Mouse (Mus musculus): ENCODE results near the gene Akna. TPM values are rescaled to one million over a fixed set of nuclear protein-coding genes. Genes with fewer than 3 reads are reported as not detected.

The Akna gene
- polyA plus RNA-seq (2017; shearing (Covaris generic)), result 423 TPM

DNA sequence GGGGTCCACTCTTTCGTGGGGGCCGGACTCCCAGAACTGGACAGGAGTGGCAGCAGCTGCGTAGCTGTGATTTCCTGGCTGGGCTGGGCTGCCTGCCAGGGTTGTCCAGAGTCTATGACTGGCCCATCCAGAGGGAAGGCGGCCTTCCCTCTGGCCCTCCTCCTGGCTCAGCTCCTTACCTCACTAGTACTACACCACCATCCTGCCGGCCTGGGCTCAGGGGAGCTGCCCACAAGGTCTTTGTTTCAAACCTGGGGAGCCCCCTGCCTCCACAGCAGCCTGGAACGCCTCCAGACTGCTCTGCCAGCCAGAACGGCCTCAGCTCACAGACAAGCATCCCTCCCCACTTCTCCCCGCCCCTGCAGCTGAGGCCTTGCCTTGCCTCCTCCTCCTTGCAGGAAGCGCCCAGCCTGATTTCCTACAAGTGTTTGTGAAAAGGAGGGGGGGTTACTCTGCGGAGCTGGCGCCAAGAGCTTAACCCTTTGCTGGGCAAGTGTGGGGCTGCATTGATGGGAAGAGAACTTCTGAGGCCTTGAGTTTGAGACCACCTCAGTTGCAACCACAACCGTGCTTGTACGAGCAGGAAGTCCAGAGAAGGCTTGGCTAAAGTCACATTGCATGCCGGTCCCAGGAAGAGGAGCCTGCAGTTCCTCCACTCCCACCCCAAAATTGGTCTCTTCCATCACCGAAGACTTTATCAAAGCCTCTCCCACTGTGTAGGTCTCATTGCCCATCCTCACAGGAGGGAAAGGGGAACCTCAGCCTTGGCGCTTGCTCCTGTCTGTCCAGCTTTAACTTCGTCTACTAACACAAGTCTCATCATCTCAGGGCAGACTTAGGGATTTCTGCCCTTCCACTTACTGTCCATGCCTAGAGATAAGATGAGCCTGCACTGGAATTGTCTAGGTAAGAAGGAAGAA lies at the start of gene Akna:
Gene Akna, minus strand, starts transcription at position 315 of the 920 bp plus-strand sequence.

DNA sequence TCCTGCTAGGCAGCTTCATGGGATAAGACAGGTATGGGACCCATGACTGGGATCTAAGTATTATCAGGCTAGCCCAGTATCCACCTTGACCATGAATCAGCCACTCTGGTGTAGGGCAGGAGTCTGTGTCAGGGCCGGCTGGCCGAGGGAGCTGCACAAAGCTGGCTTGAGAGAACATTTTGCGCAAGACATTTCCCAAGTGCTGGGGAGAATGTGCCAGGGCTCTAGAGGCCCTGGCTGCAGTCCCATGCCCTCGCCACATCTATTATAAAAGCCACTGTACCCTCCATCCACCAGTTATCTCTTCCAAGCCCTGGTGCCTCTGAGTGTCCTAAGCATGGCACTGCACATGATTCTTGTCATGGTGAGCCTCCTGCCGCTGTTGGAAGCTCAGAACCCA lies 41.0 kb downstream of the Akna start, which contains the start of gene Orm2:
Gene Orm2, plus strand, starts transcription at position 300 of the 400 bp plus-strand sequence.

DNA sequence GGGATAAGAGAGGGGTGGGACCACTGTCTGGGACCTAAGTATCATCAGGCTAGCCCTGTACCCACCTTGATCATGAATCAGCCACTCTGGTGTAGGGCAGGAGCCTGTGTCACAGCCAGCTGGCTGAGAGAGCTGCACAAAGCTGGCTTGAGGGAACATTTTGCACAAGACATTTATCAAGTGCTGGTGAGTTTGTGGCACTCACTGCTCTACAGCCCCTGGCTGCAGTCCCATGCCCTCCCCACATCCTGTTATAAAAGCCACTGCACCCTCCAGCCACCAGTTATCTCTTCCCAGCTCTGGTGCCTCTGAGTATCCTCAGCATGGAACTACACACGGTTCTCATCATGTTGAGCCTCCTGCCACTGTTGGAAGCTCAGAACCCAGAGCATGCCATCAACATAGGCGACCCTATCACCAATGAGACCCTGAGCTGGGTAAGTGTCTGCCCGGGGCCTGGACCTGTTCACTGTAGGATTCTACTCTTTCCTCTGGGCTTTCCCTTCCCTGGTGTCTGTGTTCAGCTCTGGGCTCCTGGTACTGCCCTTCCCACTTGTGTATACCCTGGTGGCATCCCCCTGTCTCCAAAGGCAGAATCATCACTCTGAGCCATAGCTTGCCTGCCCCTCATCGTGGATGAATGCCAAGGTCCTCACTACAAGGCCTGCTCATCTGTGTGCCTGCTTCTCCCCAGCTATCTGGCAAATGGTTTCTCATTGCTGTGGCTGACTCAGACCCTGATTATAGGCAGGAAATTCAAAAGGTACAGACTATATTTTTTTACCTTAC lies 47.1 kb downstream of the Akna start, which contains the start of gene Orm3:
Gene Orm3, plus strand, starts transcription at position 286 of the 789 bp plus-strand sequence.

DNA sequence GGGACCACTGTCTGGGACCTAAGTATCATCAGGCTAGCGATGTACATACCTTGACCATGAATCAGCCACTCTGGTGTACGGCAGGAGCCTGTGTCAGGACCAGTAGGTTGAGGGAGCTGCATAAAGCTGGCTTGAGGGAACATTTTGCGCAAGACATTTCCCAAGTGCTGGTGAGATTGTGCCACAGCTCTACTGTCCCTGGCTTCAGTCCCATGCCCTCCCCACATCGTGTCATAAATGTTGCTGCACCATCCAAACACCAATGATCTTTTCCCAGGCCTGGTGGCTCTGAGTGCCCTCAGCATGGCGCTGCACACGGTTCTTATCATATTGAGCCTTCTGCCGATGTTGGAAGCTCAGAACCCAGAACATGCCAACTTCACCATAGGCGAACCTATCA lies 58.9 kb downstream of the Akna start, which contains the start of gene Orm1:
Gene Orm1, plus strand, starts transcription at position 266 of the 400 bp plus-strand sequence.

Other genes starting within 250 kb of the Akna start
- gene Ambp, start 248.6 kb downstream of the Akna start, polyA plus RNA-seq (2017; shearing (Covaris generic)), result not detected
- not detected for gene Kif12, start 231.2 kb downstream of the Akna start, polyA plus RNA-seq (2017; shearing (Covaris generic))
- gene Col27a1, start 189.3 kb downstream of the Akna start, polyA plus RNA-seq (2017; shearing (Covaris generic)), result 0.66 TPM
- gene Orm1, start 58.8 kb downstream of the Akna start, polyA plus RNA-seq (2017; shearing (Covaris generic)), result not detected
- 0.41 TPM for gene Orm3, start 47.2 kb downstream of the Akna start, polyA plus RNA-seq (2017; shearing (Covaris generic))
- gene Orm2, start 40.9 kb downstream of the Akna start, polyA plus RNA-seq (2017; shearing (Covaris generic)), result 0.81 TPM
- 2.6 TPM for gene Whrn, start 92.6 kb upstream of the Akna start, polyA plus RNA-seq (2017; shearing (Covaris generic))
- gene Atp6v1g1, start 141.4 kb upstream of the Akna start, polyA plus RNA-seq (2017; shearing (Covaris generic)), result 155 TPM
- gene Tmem268, start 155.4 kb upstream of the Akna start, polyA plus RNA-seq (2017; shearing (Covaris generic)), result 32.2 TPM
- gene Gm11213, start 201.9 kb upstream of the Akna start, polyA plus RNA-seq (2017; shearing (Covaris generic)), result not detected
- not detected for gene Tex48, start 219.1 kb upstream of the Akna start, polyA plus RNA-seq (2017; shearing (Covaris generic))

All from CD4-positive, CD25-positive, alpha-beta regulatory T cell, adult 9 weeks (primary cell).